Mouse (Mus musculus): Measurements from ENCODE around the gene Gm5269. TPM values are rescaled to one million over a fixed set of nuclear protein-coding genes. Genes with fewer than 3 reads are reported as not detected.

Gm5269 gene
- not detected in 2 replicates for polyA plus RNA-seq (2012; rRNA removed)

DNA sequence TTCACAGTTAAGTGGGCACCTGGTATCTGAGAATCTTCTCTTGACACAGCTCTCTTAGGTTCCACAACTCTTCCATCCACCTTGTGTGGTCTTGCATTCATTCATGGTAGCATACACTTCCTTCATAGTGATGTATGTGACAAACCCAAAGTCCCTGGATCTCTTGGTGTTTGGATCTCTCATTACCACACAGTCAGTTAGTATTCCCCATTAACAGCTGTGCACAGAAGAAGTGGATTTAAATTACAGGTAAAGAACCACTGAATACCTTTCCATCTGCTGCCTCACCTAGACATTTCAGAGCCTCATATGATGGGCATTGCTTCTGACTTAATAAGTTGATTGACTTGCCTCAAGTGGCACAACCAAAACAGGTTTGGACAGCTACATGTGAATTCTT is at the start of gene Gm5269:
Gene Gm5269, minus strand, starts transcription at position 101 of the 400 bp plus-strand sequence.
- TF ChIP-seq POLR2A (IDR thresholded peaks at IDR 0.05; ENCODE audit: borderline replicate concordance, insufficient read depth, low read length) (no peak), CTCF (IDR thresholded peaks at IDR 0.05; ENCODE audit: borderline replicate concordance, insufficient read depth, low read depth, low read length) (no peak)
- DNase-seq = no peak
- Histone ChIP-seq H3K27ac (ENCODE audit: insufficient read depth, low read length) (no peak within 1 kb of the TSS), H3K4me1 (ENCODE audit: control insufficient read depth, insufficient read depth, low read length) (no peaks in the 10 kb centered on the region), H3K27me3 (ENCODE audit: control insufficient read depth, insufficient read depth, low read length) (no peaks in the 10 kb centered on the region), H3K4me3 (replicated peaks; ENCODE audit: insufficient read depth, low read depth, low read length) (no peak within 1 kb of the TSS)

DNA sequence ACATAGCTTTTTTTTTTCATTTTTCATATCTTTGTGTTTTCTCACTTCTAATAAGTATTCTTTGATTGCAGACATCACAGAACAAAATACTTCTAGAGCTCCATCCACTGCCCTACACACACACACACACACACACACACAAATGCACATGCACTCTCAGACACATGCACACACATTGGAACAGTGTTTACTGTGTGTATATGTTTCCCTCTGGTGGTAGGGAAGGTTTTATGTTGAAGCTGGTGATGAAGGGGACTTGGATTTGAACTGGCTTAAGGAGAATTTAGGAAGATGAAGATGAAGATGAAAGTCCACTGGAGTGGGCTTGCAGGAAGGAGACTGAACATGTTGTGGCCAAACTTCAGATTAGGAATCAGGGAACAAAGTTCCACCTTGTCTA is 41.1 kb upstream of the Gm5269 start:
- no peak for DNase-seq
- TF ChIP-seq CTCF (IDR thresholded peaks at IDR 0.05; ENCODE audit: borderline replicate concordance, insufficient read depth, low read depth, low read length) (no peak), POLR2A (IDR thresholded peaks at IDR 0.05; ENCODE audit: borderline replicate concordance, insufficient read depth, low read length) (no peak)
- H3K4me3 ChIP-seq (replicated peaks; ENCODE audit: insufficient read depth, low read depth, low read length) = no peak overlapping the region

DNA sequence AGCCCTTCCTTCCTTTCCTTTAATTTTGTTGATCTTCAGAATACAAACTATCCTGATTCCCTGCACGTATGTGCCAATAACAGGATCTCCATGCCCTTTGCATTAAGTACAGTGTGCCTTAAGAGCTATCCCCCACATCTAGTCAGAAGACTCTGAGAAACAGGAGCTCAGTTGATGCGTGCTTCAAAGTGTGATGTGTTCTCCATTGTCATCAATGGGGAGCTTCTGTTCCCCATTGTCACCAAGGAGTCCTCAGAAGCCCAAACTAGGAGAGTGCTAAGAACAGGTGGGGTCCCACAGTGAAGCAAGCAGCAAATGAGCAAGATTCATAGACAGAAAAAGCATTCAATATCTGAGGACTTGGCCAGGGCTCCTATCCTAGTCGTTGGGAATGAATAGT is 36.8 kb upstream of the Gm5269 start:
- 75% methylated on average over 3 of the region's 3 CpGs for WGBS
- no peak for DNase-seq
- no peaks in the 10 kb centered on the region; the same call in 1 of the 2 replicates for H3K27me3 ChIP-seq (ENCODE audit: control insufficient read depth, insufficient read depth, low read length)
- H3K4me3 ChIP-seq (replicated peaks; ENCODE audit: insufficient read depth, low read depth, low read length) = no peak overlapping the region
- H3K4me1 ChIP-seq (ENCODE audit: control insufficient read depth, insufficient read depth, low read length) = peaks cover 3% of the 10 kb centered on the region; the same call in 1 of the 2 replicates
- H3K27ac ChIP-seq (ENCODE audit: insufficient read depth, low read length) = no peak overlapping the region
- no peak for TF ChIP-seq CTCF (IDR thresholded peaks at IDR 0.05; ENCODE audit: borderline replicate concordance, insufficient read depth, low read depth, low read length)
- no peak for TF ChIP-seq POLR2A (IDR thresholded peaks at IDR 0.05; ENCODE audit: borderline replicate concordance, insufficient read depth, low read length)

More for the DNA sequence above, 41.1 kb upstream of the Gm5269 start:
- H3K4me1 ChIP-seq (ENCODE audit: control insufficient read depth, insufficient read depth, low read length) = peaks cover 3% of the 10 kb centered on the region; the same call in 1 of the 2 replicates
- H3K27ac ChIP-seq (ENCODE audit: insufficient read depth, low read length) = no peak overlapping the region
- no peaks in the 10 kb centered on the region; the same call in 1 of the 2 replicates for H3K27me3 ChIP-seq (ENCODE audit: control insufficient read depth, insufficient read depth, low read length)

DNA sequence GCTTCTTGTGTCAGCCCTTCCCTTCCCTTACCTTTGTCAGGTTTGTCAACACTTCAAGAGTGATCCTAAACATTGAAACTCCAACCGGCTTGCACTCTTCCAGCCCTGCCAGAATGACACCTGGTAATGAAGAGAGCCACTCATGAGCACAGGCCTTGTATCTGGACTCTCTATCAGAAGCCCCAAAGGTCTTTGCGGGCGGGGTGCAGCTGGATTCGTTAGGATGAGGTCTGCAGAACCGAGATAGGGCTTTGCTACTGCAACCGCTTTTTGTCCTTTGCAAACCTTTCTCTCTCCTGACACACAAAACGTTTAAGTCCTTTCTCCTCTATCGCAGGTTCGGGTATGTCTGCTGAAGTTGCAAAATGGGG is 36.3 kb upstream of the Gm5269 start, which contains the start of gene Slc40a1:
Gene Slc40a1, minus strand, starts transcription at position 131 of the 371 bp plus-strand sequence.
- 68% methylated on average over 9 of the region's 9 CpGs for WGBS
- Histone ChIP-seq H3K27me3 (ENCODE audit: control insufficient read depth, insufficient read depth, low read length) (no peaks in the 10 kb centered on the region; the same call in 1 of the 2 replicates), H3K4me3 (replicated peaks; ENCODE audit: insufficient read depth, low read depth, low read length) (peak within 1 kb of the TSS; percentile 73), H3K4me1 (ENCODE audit: control insufficient read depth, insufficient read depth, low read length) (peaks cover 3% of the 10 kb centered on the region; the same call in 1 of the 2 replicates), H3K27ac (ENCODE audit: insufficient read depth, low read length) (no peak within 1 kb of the TSS)
- TF ChIP-seq POLR2A (IDR thresholded peaks at IDR 0.05; ENCODE audit: borderline replicate concordance, insufficient read depth, low read length) (no peak), CTCF (IDR thresholded peaks at IDR 0.05; ENCODE audit: borderline replicate concordance, insufficient read depth, low read depth, low read length) (no peak)
- DNase-seq = no peak

DNA sequence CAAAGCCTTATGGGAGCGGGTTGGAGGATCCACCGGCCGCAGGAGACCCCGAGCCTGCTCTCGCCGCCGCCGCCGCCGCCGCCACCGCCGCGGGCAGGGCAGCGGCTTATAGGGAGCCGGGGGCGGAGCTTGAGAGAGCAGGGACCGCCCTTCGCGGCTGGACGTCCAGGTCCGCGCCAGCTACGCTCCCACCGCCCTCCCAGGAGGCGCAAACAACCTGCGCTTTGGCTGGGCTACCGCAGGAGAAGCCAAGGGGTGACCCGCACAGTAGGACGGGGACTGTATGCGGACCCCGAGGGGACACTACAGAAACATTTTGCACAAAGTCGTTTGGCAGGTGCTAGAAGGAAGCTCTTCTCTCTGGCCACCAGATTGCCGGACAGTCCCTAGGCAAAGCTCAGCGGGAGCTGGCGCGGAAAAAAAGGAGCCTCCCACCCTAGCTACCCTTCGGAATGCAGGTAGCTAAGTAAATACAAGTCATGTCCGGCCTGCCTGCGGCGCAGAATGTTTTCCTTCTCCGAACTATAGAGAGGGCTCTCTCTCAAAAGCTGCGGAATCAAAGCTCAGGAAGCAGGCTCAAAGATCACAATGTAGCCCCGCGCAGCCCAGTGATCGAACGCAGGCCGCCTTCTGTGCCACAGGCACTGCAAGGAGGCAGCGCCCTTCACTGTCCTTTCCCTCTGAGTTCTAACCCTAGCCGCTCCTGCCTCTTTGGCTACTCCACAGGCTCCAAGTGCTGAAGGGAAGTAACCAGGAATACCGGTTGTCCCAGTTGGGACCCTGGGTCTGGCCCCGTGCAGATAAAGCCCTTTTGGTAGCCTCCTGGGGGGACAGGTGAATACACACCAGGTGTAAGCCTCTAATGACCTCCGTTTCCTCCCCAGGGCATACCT is 35.7 kb upstream of the Gm5269 start:
- WGBS = 1% methylated on average over 53 of the region's 53 CpGs
- Histone ChIP-seq H3K27me3 (ENCODE audit: control insufficient read depth, insufficient read depth, low read length) (no peaks in the 10 kb centered on the region; the same call in 1 of the 2 replicates), H3K4me1 (ENCODE audit: control insufficient read depth, insufficient read depth, low read length) (peaks cover 3% of the 10 kb centered on the region; the same call in 1 of the 2 replicates), H3K4me3 (replicated peaks; ENCODE audit: insufficient read depth, low read depth, low read length) (peak overlapping the region; percentile 73), H3K27ac (ENCODE audit: insufficient read depth, low read length) (no peak overlapping the region)
- peak; percentile 58 to 64 for DNase-seq
- TF ChIP-seq POLR2A (IDR thresholded peaks at IDR 0.05; ENCODE audit: borderline replicate concordance, insufficient read depth, low read length) = no peak
- no peak for TF ChIP-seq CTCF (IDR thresholded peaks at IDR 0.05; ENCODE audit: borderline replicate concordance, insufficient read depth, low read depth, low read length)

DNA sequence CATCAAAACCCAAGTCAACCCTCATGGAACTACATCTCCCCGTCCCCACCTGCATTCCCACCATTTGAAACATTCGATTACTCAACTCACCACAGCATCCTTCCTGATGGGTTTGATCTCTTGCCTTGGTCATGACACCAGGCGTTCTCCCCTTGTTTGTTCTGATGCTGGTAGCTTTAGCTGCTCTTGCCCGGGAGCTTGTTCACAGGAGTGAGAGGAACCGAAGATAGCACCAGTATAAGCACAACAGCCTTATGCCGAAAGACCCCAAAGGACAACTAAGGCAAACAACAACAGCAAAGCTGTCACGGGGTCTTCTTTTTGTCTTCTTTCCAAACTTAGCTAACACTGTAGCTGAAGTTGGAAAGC is 35.0 kb upstream of the Gm5269 start:
- TF ChIP-seq POLR2A (IDR thresholded peaks at IDR 0.05; ENCODE audit: borderline replicate concordance, insufficient read depth, low read length) = no peak
- no peak for TF ChIP-seq CTCF (IDR thresholded peaks at IDR 0.05; ENCODE audit: borderline replicate concordance, insufficient read depth, low read depth, low read length)
- H3K4me1 ChIP-seq (ENCODE audit: control insufficient read depth, insufficient read depth, low read length) = peaks cover 3% of the 10 kb centered on the region; the same call in 1 of the 2 replicates
- peak overlapping the region; percentile 73 for H3K4me3 ChIP-seq (replicated peaks; ENCODE audit: insufficient read depth, low read depth, low read length)
- 13% methylated on average over 7 of the region's 7 CpGs for WGBS
- no peak overlapping the region for H3K27ac ChIP-seq (ENCODE audit: insufficient read depth, low read length)
- no peak for DNase-seq
- no peaks in the 10 kb centered on the region; the same call in 1 of the 2 replicates for H3K27me3 ChIP-seq (ENCODE audit: control insufficient read depth, insufficient read depth, low read length)

DNA sequence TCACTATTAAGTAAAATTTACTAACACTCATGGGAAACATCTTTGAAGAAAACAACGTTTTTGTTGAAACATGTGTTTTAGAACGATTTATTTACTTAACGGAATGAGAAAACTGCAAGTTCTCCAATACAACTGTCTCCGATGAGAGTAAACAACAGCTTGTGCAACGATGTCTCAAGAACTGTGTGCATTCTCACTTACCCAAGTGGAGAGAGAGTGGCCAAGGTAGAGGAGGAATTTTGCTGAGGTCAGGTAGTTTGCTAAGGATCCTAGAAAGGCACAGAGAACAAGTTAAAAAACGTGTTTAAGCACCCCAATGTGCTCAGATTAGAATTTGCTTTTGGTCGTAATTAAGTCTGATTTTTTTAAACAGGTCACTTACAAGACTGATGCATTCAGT is 34.4 kb upstream of the Gm5269 start:
- no peak for TF ChIP-seq CTCF (IDR thresholded peaks at IDR 0.05; ENCODE audit: borderline replicate concordance, insufficient read depth, low read depth, low read length)
- no peak for TF ChIP-seq POLR2A (IDR thresholded peaks at IDR 0.05; ENCODE audit: borderline replicate concordance, insufficient read depth, low read length)
- no peak overlapping the region for H3K4me3 ChIP-seq (replicated peaks; ENCODE audit: insufficient read depth, low read depth, low read length)
- DNase-seq = no peak
- peaks cover 3% of the 10 kb centered on the region; the same call in 1 of the 2 replicates for H3K4me1 ChIP-seq (ENCODE audit: control insufficient read depth, insufficient read depth, low read length)
- 82% methylated on average over 7 of the region's 7 CpGs for WGBS
- H3K27me3 ChIP-seq (ENCODE audit: control insufficient read depth, insufficient read depth, low read length) = no peaks in the 10 kb centered on the region; the same call in 1 of the 2 replicates
- no peak overlapping the region for H3K27ac ChIP-seq (ENCODE audit: insufficient read depth, low read length)
